Mouse (Mus musculus): ENCODE results near the gene Fads2.

Gene Fads2

GRCm38 (mm10) chr19:10061624-10062023 is 39.9 kb downstream of the Fads2 start:
- DNase-seq (ENCODE audit: low spot score), result no peak

GRCm38 (mm10) chr19:10060783-10061590 is 40.6 kb downstream of the Fads2 start:
- no peak for DNase-seq (ENCODE audit: low spot score)

GRCm38 (mm10) chr19:10059911-10060567 is 41.5 kb downstream of the Fads2 start:
- no peak for DNase-seq (ENCODE audit: low spot score)

DNA sequence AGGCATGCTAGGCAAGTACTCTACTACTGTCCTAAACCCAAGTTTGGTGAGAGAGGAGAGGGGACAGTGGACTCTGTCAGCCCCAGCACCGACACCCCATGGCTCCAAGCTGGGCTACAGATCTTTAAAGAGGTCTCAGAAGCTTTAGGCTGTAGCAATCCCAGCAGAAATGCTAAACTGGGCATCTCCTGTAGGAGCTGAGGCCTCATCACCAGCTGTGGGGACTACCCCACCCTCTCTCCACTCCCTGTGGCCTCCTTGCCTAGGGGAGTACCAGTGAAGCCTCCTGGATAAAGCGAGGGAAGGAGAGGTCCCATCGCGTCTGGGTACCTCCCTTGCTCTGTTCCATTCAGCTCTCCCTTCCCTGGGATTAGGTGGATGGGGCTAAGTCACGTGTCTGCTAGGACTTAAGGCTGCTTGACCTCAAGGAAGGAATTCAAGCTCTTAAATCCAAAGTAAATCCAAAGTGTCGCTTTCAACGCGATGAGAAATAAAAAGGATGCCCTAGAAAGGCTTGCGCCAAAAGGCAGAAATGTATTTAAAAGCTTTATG is 42.6 kb downstream of the Fads2 start:
- no peak for DNase-seq (ENCODE audit: low spot score)

GRCm38 (mm10) chr19:10058352-10058825 is 43.2 kb downstream of the Fads2 start:
- DNase-seq (ENCODE audit: low spot score), result no peak

DNA sequence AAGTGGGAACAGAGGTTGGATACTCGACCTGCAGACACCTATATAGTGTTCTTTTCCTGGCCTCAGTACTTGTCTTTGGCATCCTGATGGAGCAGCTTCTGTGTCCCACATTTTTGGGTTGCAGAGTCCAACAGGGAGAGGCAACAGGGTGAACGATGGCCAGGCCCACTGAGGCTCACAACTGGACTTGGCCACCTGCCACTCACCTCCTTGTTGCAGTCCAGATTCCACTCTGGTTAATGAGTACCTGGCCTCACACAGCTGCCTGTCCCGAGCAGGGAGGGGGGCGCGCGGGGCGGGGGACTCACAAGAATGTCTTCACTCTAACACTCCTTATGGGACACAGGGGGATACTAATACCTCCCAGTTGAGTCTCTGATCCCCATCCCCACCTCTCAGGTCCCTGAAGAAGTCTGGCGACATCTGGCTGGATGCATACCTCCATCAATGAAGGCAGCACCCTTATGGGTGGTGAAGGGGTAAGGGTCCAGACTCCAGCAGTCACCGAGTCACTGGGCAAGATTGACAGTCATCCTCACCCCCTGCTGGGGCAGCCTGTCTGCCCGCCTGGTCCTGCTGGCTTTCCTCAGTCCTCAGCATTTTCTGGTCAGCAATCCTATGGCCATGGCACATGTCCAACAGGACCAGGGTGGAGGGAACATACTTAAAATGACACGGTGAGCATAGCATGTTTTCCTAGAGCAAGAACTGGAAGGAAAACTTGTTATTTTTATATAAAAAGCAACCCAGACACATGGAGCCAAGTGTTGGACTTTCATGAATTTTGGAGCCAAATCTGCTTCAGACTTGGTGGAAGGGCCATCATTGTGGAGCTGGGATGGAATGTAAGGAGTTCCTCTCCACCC is 43.8 kb downstream of the Fads2 start:
- DNase-seq (ENCODE audit: low spot score), result no peak

GRCm38 (mm10) chr19:10056686-10057085 is 44.9 kb downstream of the Fads2 start:
- DNase-seq (ENCODE audit: low spot score), result no peak

DNA sequence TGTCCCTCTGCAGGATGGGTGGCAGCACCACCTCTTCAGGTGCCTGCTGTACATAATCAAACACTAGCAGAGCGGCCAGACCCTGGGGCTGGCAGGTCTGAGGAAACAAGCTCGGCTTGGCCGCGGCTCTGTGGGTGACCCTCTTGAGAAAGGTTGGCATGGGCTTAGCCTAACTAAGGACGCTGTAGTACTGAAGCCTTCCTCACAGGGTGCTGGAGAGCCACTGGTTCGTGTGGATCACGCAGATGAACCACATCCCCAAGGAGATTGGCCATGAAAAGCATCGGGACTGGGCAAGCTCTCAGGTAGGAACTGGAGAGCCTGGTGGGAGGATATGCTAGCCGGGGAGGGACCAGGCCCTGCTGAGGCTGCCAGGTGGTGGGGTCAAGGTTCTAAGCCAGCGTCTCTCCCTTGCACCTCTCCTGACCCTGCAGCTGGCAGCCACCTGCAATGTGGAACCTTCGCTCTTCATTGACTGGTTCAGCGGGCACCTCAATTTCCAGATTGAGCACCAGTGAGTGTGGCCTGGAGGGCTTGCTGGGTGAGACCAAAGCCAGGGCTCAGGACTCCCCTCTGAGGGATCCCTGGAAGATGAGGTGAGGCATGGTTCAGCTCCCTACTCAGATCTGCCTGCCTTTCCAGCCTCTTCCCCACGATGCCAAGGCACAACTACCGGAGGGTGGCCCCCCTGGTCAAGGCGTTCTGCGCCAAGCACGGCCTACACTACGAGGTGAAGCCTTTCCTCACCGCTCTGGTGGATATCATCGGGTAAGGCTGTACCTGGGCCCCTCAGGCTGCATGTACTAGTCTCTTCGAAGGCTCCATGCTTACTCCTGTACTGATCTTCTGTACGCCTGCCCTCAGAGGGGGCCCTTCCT is 45.5 kb downstream of the Fads2 start:
- no peak for DNase-seq (ENCODE audit: low spot score)

DNA sequence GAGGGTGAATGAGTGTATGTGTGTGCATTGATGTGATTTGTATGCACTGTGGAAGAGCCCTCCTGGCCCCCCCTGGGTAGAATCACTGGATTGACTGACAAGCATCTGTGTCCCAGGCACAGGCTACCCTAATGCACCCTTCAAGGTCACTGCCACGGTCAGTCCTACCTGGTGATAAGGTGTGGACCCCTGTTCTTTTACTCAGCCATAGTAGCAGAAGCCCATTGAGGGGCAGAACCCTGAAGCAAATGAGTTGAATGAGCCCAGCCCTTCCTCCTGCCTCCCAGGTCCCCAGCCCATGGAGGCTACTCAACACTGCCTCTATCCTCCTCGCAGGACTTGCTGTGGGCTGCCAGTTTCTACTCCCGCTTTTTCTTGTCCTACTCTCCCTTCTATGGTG is 46.3 kb downstream of the Fads2 start:
- DNase-seq (ENCODE audit: low spot score), result no peak

DNA sequence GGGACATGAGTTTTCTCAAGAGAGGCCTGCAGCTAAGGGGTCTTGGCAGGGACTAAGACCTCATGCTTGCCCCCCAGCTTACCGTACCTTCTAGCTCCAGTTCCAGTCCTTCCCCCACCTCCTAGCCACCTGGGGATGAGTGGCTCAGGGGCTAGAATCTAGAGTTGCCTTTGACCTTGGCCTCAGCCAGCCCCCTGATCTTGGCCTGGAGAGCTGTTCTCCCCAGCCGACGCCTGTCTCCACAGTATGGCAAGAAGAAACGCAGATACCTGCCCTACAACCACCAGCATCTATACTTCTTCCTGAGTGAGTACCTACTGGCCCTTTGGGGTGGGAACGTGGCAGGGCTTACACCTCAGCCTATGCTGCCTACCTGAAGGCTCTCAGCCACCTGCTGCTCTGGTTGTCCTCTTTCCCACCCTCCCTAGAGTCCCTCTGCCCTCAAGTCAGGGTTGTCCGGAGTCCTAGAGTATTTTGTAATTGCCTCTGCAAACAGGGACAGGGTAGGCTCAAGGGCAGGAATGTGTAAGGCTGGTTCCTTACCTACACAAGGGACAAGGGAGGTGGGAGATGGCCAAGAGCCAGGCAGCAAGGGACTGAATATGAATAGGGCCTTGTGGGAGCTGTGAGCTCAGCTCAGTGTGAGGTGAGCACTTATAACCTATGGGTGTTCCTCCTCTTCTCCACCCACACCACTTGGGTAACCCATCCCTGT is 47.0 kb downstream of the Fads2 start:
- no peak for DNase-seq (ENCODE audit: low spot score)

DNA sequence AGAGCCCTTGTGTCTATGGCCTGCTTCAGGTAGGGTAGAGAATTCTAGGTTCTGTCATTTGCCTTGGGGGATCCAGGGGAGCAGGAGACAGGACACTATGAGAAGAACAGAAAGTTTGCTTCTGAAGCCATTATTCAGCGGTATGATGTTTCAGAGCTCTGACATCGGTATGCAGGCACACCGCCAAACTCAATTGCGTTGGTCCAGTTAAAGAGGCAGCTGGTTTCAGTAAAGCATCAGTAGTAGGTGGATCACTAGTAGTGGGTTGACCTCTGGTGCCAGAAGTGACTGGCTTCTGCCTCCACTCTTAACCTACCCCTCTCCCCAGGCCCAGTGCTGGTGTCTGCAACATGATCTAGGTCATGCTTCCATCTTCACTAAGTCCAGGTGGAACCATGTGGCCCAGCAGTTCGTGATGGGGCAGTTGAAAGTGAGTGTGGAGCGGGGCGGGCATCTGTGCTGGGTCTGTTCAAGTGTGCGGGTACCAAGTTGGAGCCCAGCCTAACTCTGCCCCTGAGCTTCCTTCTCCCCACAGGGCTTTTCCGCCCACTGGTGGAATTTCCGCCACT is 47.8 kb downstream of the Fads2 start:
- no peak for DNase-seq (ENCODE audit: low spot score)

- DNase-seq (ENCODE audit: low spot score), result no peak
Observed at GRCm38 (mm10) chr19:10052698-10053097, 48.8 kb downstream of the Fads2 start.

DNA sequence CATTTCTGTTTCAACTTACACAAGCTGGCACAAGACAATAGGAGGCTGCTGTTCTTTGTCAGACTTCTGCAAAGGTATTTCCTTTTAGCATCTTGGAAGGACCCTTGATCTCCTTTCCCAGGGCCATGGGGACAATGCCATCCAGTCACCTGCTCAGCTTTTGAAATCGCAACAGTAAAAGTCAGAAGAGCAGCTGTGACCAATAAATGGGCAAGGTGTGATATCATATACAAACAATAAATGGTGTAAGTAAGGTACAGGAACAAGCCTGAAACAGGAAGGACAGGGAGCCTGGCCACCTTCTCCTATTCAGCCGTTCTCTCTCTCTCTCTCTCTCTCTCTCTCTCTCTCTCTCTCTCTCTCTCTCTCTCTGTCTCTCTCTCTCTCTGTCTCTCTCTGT is 51.1 kb downstream of the Fads2 start:
- no peak for DNase-seq (ENCODE audit: low spot score)

GRCm38 (mm10) chr19:10049533-10049932 is 52.0 kb downstream of the Fads2 start:
- no peak for DNase-seq (ENCODE audit: low spot score)

- DNase-seq (ENCODE audit: low spot score), result no peak
Observed at GRCm38 (mm10) chr19:10046983-10047382, 54.6 kb downstream of the Fads2 start.

- no peak for DNase-seq (ENCODE audit: low spot score)
Observed at GRCm38 (mm10) chr19:10046346-10046745, 55.2 kb downstream of the Fads2 start.

DNA sequence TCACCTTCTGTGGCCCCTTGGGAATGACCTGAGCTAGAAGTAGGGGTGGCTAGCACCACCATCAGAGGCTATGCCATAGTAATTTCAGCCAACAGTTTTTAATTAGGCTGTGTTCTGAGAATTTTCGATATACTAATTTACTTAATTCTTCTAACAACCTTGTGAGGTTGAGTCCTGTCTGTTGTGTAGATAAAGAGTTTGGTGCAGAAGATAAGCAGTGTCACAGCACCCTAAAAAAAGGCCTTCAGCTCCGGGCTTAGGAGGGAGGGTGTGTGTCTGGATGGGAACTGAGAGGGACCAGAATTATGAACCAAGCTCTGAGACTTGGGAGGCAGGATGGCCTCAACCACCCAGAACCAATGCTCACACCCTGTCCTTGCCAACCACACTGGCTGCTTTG is 55.8 kb downstream of the Fads2 start:
- DNase-seq (ENCODE audit: low spot score), result no peak

DNA sequence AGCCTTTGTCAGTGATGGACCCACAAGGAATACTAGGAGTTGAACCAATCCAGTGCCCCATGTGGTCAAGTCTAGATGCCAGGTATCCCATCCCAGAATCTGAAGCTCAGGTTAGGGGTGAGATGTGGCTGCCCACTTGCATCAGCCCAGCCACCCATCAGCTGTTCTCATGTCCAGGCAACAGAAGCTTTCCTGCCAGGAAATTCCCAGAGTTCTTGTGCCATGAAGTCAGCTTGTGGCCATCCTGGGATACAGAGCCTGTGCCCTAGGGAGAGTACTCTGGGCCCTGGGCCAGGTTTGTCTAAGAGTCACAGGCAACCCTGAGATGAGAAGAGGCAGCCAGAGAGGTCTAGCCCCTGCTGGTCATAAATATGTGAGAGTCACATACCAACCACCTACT is 57.9 kb downstream of the Fads2 start:
- DNase-seq (ENCODE audit: low spot score), result no peak

GRCm38 (mm10) chr19:10042816-10043215 is 58.7 kb downstream of the Fads2 start:
- no peak for DNase-seq (ENCODE audit: low spot score)

DNA sequence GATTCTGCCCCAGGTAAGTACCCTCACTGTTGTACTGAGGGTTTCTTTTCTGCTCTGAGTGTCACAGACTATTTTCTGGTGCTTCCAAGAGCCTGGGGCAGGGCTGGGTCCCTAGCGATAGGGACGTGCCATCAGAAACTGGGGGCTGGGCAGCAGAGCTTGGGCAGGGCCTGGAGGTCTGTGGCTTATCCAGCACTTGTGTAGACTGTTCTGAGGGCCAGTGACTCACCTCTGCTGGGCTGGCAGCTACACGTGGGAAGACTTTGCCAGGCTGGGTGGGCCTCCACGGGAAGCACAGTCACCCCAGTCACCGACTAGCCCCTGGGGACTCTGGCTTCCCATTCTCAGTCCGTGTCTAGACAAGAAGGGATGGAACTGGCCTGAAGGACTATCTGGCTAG is 59.3 kb downstream of the Fads2 start:
- DNase-seq (ENCODE audit: low spot score), result no peak

Measured in urinary bladder, postnatal 25 days (tissue).